Mouse (Mus musculus) limb, embryonic 14.5 days (tissue): ENCODE data around the gene Gimap9. TPM values are rescaled to one million over a fixed set of nuclear protein-coding genes. Genes with fewer than 3 reads are reported as not detected.

Source experiments
- ATAC-seq: fragments of 200-750 bp; cut with Nextera tagmentation; 2 replicates; pipeline ENCODE4 v1.8.0; 2017; ENCODE audit warnings: low read depth, moderate number of reproducible peaks, moderate TSS enrichment; ENCODE audit not compliant: low FRiP score
- DNase-seq: peaks from one replicate; pipeline ENCODE4 v3.0.0-alpha.2; 2015; ENCODE audit warnings: low spot score
- H3K27ac ChIP-seq: fragments of 300-500 bp; sonication (generic); replicated peaks from 2 replicates; pipeline ENCODE4 v1.5.1; 2014; ENCODE audit warnings: low read depth, mild to moderate bottlenecking, low read length, moderate library complexity, mixed read lengths
- H3K27me3 ChIP-seq: fragments of 300-500 bp; sonication (generic); 2 replicates; pipeline ENCODE4 v1.6.1; 2014; ENCODE audit warnings: low read length, mixed read lengths; ENCODE audit not compliant: control insufficient read depth, insufficient read depth
- H3K36me3 ChIP-seq: fragments of 300-500 bp; sonication (generic); 2 replicates; pipeline ENCODE4 v1.6.1; 2014; ENCODE audit warnings: mild to moderate bottlenecking, low read length, moderate library complexity, mixed read lengths; ENCODE audit not compliant: control insufficient read depth, insufficient read depth
- H3K4me1 ChIP-seq: fragments of 300-500 bp; sonication (generic); 2 replicates; pipeline ENCODE4 v1.6.1; 2014; ENCODE audit warnings: antibody characterized with exemption, low read length, mixed read lengths; ENCODE audit not compliant: control insufficient read depth, insufficient read depth
- H3K4me2 ChIP-seq: fragments of 300-500 bp; sonication (generic); replicated peaks from 2 replicates; pipeline ENCODE4 v1.6.1; 2014; ENCODE audit warnings: low read depth, mild to moderate bottlenecking, low read length, moderate library complexity; ENCODE audit not compliant: severe bottlenecking
- H3K4me3 ChIP-seq: fragments of 300-500 bp; sonication (generic); replicated peaks from 2 replicates; pipeline ENCODE4 v1.5.1; 2014; ENCODE audit warnings: low read length
- H3K9ac ChIP-seq: fragments of 300-500 bp; sonication (generic); 2 replicates; pipeline ENCODE4 v1.6.1; 2014; ENCODE audit warnings: mild to moderate bottlenecking, low read depth, low read length, moderate library complexity; ENCODE audit not compliant: severe bottlenecking
- H3K9me3 ChIP-seq: fragments of 300-500 bp; sonication (generic); 2 replicates; pipeline ENCODE4 v1.6.1; 2016; ENCODE audit warnings: low read length; ENCODE audit not compliant: control insufficient read depth
- POLR2A ChIP-seq: fragments of 200-500 bp; IDR thresholded peaks from 2 replicates; pipeline ENCODE4 v1.8.0; 2012; ENCODE audit warnings: inconsistent platforms, mild to moderate bottlenecking, moderate library complexity, borderline replicate concordance; ENCODE audit not compliant: insufficient read depth, insufficient read length; ENCODE audit errors: extremely low read depth
- WGBS: fragments of 180-500 bp; shearing (Covaris S2); extraction: QIAGEN DNeasy Blood & Tissue Kit; methylation state at CpG from one replicate; pipeline ENCODE4 v1.1.7; 2014; 5-methylcytosine and 5-hydroxymethylcytosine counted together
- polyA plus RNA-seq, 2 experiments: library from polyadenylated mRNA; depleted of rRNA in 1 of 2; stranded (reverse) in 1 of 2; unstranded in 1 of 2; fragments of >200 nt; fragmentation: Nextera tagmentation in 1 of 2; extraction: Ambion mirVana in 1 of 2; gene quantifications; 2 replicates each; pipeline versions ENCODE4 v1.2.1 to v1.2.3; 2012 to 2014

Gene Gimap9
- polyA plus RNA-seq, 2 experiments: 6.2 TPM

DNA sequence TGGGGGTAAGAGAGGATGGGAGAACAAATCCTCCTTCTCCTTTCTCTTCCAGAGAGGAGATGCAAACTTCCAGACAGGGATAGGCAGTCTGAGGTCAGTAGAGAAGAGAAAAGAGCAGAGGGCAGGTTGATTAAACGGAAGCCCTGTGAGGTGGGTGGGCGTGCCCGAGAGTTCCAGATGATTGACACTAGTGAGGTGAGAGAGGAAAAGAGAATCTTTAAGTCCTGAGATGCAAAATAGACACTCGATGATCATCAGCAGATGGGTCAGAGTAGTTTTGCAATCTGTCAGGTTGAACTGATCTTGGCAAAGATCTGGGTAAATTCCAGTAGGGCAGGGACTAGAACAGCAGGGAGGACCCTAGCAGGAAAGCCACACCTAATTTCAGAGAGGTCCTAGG, 11.2 kb upstream of the Gimap9 start:
- Histone ChIP-seq H3K36me3 (no peaks in the 10 kb centered on the region), H3K4me1 (no peaks in the 10 kb centered on the region), H3K27me3 (no peaks in the 10 kb centered on the region), H3K9me3 (no peaks in the 10 kb centered on the region), H3K4me2 (no peak overlapping the region), H3K27ac (no peak overlapping the region), H3K9ac (no peak overlapping the region), H3K4me3 (no peak overlapping the region)
- TF ChIP-seq POLR2A: no peak
- DNase-seq (no peak), ATAC-seq (no peak)
- 74% methylated on average over 4 of the region's 4 CpGs for WGBS

DNA sequence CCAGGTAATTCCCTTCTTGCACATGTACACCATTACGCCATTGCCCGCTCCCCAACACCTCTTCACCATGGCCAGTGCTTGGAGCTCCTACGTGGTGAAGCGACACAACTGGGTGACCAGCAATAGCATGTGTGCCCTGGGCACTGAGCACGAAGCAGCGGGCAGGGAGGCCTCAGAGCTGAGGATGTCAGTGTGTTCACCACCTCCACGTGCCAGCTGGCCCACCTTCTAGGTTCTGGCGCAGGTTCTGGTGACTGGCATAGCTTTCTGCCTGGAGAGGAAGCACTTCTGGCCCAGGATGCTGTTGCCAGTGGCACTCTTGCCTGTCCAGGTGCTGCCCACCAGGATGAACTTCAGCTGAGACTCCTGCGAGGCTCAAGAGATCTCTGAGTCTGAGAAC, 10.5 kb upstream of the Gimap9 start:
- DNase-seq (no peak), ATAC-seq (no peak)
- no peaks in the 10 kb centered on the region for H3K36me3 ChIP-seq
- no peak overlapping the region for H3K4me3 ChIP-seq
- no peak overlapping the region for H3K27ac ChIP-seq
- no peaks in the 10 kb centered on the region for H3K9me3 ChIP-seq
- no peak for TF ChIP-seq POLR2A
- H3K4me2 ChIP-seq: no peak overlapping the region
- no peak overlapping the region for H3K9ac ChIP-seq
- no peaks in the 10 kb centered on the region for H3K27me3 ChIP-seq
- H3K4me1 ChIP-seq: no peaks in the 10 kb centered on the region
- 93% methylated on average over 9 of the region's 9 CpGs for WGBS

DNA sequence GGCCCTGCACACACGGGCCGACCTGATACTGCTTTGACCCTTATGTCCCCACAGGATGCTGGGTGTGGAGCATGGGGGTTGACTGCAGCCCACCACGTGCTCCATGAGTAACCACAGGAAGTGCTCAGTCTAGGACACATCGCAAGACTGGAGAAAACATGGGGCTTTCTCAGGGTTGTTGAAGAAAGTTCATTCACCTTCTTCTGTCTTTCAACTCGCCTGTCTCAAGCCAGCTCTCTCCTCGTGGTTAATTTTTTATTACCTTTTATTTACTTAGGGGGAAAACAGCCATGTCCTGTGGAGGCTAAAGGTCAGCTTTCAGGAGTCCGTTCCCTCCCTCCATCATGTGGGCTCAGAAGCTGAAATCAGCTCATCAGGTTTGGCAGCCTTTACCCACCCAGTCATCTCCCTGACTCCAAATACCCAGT, 9.8 kb upstream of the Gimap9 start:
- Histone ChIP-seq H3K4me1 (no peaks in the 10 kb centered on the region), H3K4me2 (no peak overlapping the region), H3K27ac (no peak overlapping the region), H3K9ac (no peak overlapping the region), H3K36me3 (no peaks in the 10 kb centered on the region), H3K4me3 (no peak overlapping the region), H3K9me3 (no peaks in the 10 kb centered on the region), H3K27me3 (no peaks in the 10 kb centered on the region)
- DNase-seq (no peak), ATAC-seq (no peak)
- no peak for TF ChIP-seq POLR2A
- WGBS: 29% methylated on average over 7 of the region's 7 CpGs

DNA sequence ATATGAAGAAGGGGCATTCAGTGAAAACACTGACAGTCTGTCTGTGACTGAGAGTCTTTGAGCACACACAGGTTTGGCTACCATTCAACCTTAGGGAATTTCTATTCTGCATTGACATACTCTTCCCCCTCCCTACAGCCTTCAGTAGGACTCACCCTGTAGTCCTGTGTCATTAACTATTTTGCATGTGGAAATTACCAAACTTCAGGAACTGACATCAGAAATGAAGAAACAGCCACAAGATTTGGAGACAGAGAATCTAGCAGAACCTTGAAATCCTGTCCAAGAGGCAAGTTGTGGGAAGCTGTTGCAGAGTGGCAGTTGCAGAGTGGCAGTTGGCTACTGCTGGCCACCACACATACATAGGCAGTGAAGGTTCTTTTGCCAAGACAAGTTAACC, 7.9 kb upstream of the Gimap9 start:
- Histone ChIP-seq H3K4me3 (no peak overlapping the region), H3K36me3 (no peaks in the 10 kb centered on the region), H3K27me3 (no peaks in the 10 kb centered on the region), H3K9me3 (no peaks in the 10 kb centered on the region), H3K4me1 (no peaks in the 10 kb centered on the region), H3K9ac (no peak overlapping the region), H3K4me2 (no peak overlapping the region), H3K27ac (no peak overlapping the region)
- DNase-seq (no peak), ATAC-seq (no peak)
- TF ChIP-seq POLR2A: no peak

DNA sequence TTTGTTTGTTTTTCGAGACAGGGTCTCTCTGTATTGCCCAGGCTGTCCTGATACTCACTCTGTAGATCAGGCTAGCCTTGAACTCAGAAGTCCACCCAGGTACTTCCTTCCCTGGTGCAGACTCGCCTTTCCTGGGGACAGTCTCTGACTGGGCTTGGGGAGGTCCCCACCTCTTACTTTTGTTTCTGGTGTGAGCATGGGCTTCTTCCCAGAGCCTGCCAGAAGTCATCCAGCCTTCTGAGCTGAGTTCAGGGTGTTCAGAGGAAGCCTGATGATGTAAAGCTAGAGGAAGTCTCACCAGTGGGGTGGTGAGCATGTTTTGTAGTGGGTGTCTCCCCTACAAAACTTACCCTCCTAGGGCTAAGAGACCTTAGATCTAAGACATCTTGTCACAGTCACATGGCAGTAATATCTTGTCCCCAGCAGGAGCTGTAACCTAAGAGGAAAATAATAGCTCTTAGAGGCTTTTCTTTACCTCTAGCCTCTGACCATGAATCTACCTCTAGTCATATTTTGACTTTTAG, 6.4 kb upstream of the Gimap9 start:
- H3K27me3 ChIP-seq: no peaks in the 10 kb centered on the region
- no peak overlapping the region for H3K4me2 ChIP-seq
- ATAC-seq (no peak), DNase-seq (no peak)
- H3K36me3 ChIP-seq: no peaks in the 10 kb centered on the region
- no peak for TF ChIP-seq POLR2A
- no peak overlapping the region for H3K4me3 ChIP-seq
- H3K27ac ChIP-seq: no peak overlapping the region
- WGBS: 57% methylated on average over 2 of the region's 2 CpGs
- H3K4me1 ChIP-seq: no peaks in the 10 kb centered on the region
- no peaks in the 10 kb centered on the region for H3K9me3 ChIP-seq
- no peak overlapping the region for H3K9ac ChIP-seq
